Mouse (Mus musculus) midbrain, postnatal 0 days (tissue): ENCODE data around the gene Usp35. TPM values are rescaled to one million over a fixed set of nuclear protein-coding genes. Genes with fewer than 3 reads are reported as not detected.

ENCODE experiments used
- ATAC-seq: fragments of 200-750 bp; cut with Nextera tagmentation; 2 replicates; pipeline ENCODE4 v1.8.0; 2017; ENCODE audit warnings: moderate number of reproducible peaks, mild to moderate bottlenecking, moderate TSS enrichment, moderate library complexity; ENCODE audit not compliant: low FRiP score
- DNase-seq: peaks from one replicate; pipeline ENCODE4 v3.0.0-alpha.2; 2015; ENCODE audit warnings: low spot score
- H3K27ac ChIP-seq: fragments of 300-500 bp; sonication (generic); 2 replicates; pipeline ENCODE4 v1.5.1; 2014; ENCODE audit warnings: low read depth, mild to moderate bottlenecking, low read length, mixed read lengths
- H3K27me3 ChIP-seq: fragments of 300-500 bp; sonication (generic); 2 replicates; pipeline ENCODE4 v1.6.1; 2014; ENCODE audit warnings: low read length, control low read depth, mixed read lengths; ENCODE audit not compliant: insufficient read depth
- H3K36me3 ChIP-seq: fragments of 300-500 bp; sonication (generic); 2 replicates; pipeline ENCODE4 v1.6.1; 2014; ENCODE audit warnings: low read length, control low read depth, mixed read lengths; ENCODE audit not compliant: insufficient read depth
- H3K4me1 ChIP-seq: fragments of 300-500 bp; sonication (generic); 2 replicates; pipeline ENCODE4 v1.6.1; 2014; ENCODE audit warnings: mild to moderate bottlenecking, control low read depth, antibody characterized with exemption, low read length, mixed read lengths; ENCODE audit not compliant: insufficient read depth
- H3K4me2 ChIP-seq: fragments of 300-500 bp; sonication (generic); 2 replicates; pipeline ENCODE4 v1.6.1; 2014; ENCODE audit warnings: low read depth, mild to moderate bottlenecking, low read length, mixed read lengths; ENCODE audit not compliant: poor library complexity, severe bottlenecking
- H3K4me3 ChIP-seq: fragments of 300-500 bp; sonication (generic); 2 replicates; pipeline ENCODE4 v1.5.1; 2014; ENCODE audit warnings: low read depth, mild to moderate bottlenecking, low read length, moderate library complexity
- H3K9ac ChIP-seq: fragments of 300-500 bp; sonication (generic); replicated peaks from 2 replicates; pipeline ENCODE4 v1.6.1; 2014; ENCODE audit warnings: mild to moderate bottlenecking, low read length, moderate library complexity, mixed read lengths; ENCODE audit not compliant: poor library complexity, severe bottlenecking
- H3K9me3 ChIP-seq: fragments of 300-500 bp; sonication (generic); 2 replicates; pipeline ENCODE4 v1.6.1; 2016; ENCODE audit warnings: low read length, control low read depth
- CTCF ChIP-seq: IDR thresholded peaks from 2 replicates; pipeline ENCODE4 v1.5.1; 2016; ENCODE audit warnings: antibody characterized with exemption, mild to moderate bottlenecking
- WGBS: fragments of 180-500 bp; shearing (Covaris S2); extraction: QIAGEN DNeasy Blood & Tissue Kit; methylation state at CpG from one replicate; pipeline ENCODE4 v1.1.7; 2014; 5-methylcytosine and 5-hydroxymethylcytosine counted together
- polyA plus RNA-seq: library from polyadenylated mRNA; unstranded; fragments of >200 nt; fragmentation: Nextera tagmentation; extraction: Ambion mirVana; gene quantifications from 2 replicates; pipeline ENCODE4 v1.2.1, GENCODE M21; 2015
- total RNA-seq: library from RNA; depleted of rRNA; stranded (reverse); fragments of >200 nt; gene quantifications from 2 replicates; pipeline ENCODE4 v1.2.3, GENCODE M21; 2014

Usp35 gene
- total and polyA plus RNA-seq, 2 experiments from 2014 or later: 2.9 to 13.4 TPM

DNA sequence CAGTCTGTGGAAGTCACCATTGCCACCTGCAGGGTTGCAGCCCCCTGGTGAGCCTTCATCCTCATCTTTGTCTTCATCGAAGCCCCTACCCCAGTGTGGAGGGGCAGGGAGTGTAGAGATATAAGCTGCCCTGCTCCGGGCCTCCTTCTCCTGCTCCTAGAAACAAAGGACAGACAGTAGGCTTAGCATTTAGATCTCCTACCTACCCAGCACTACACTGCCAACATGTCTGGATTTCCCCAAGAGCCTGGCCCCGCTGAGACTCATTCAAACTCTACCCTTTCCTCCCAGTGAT, 21.5 kb downstream of the Usp35 start:
- Histone ChIP-seq H3K27me3 (no peaks in the 10 kb centered on the region), H3K4me3 (no peak overlapping the region), H3K9ac (no peak overlapping the region), H3K4me2 (no peak overlapping the region), H3K4me1 (no peaks in the 10 kb centered on the region), H3K27ac (no peak overlapping the region), H3K9me3 (no peaks in the 10 kb centered on the region), H3K36me3 (peaks cover 77% of the 10 kb centered on the region)
- ATAC-seq (no peak), DNase-seq (no peak)
- WGBS: 94% methylated on average over 3 of the region's 3 CpGs
- no peak for TF ChIP-seq CTCF

GRCm38 (mm10) chr7:97309461-97310340, 22.1 kb downstream of the Usp35 start:
- no peak overlapping the region for H3K27ac ChIP-seq
- no peaks in the 10 kb centered on the region for H3K4me1 ChIP-seq
- H3K4me2 ChIP-seq: no peak overlapping the region
- peaks cover 78% of the 10 kb centered on the region for H3K36me3 ChIP-seq
- no peaks in the 10 kb centered on the region for H3K9me3 ChIP-seq
- no peak for DNase-seq
- H3K9ac ChIP-seq: no peak overlapping the region
- H3K27me3 ChIP-seq: no peaks in the 10 kb centered on the region
- no peak for TF ChIP-seq CTCF
- 94% methylated on average over 4 of the region's 4 CpGs for WGBS
- no peak for ATAC-seq
- no peak overlapping the region for H3K4me3 ChIP-seq

DNA sequence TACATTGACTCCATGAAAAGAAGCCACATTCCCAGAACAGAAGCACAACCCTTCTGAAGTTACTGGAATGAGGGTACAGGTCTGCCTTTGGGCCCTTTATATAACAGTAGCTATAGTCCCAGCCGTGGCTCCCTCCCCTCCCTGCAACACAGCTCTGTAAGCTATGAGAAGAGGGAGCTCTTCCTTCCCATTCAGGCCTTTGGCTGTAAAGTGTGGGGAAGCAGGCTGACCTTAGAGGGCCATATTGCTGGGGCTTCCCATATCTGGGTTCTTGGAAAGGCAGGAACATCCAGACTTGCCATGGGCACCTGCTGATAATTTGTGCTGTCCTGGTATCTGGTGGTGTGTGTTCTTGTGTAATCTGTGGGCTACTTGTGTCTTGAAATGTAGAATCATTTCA, 24.3 kb downstream of the Usp35 start:
- Histone ChIP-seq H3K9me3 (no peaks in the 10 kb centered on the region), H3K4me2 (no peak overlapping the region), H3K36me3 (peaks cover 87% of the 10 kb centered on the region), H3K4me3 (no peak overlapping the region), H3K4me1 (no peaks in the 10 kb centered on the region), H3K27me3 (no peaks in the 10 kb centered on the region), H3K27ac (no peak overlapping the region), H3K9ac (no peak overlapping the region)
- TF ChIP-seq CTCF: no peak
- no peak for DNase-seq
- ATAC-seq: no peak
- WGBS: 87% methylated on average over 1 of the region's 1 CpGs

DNA sequence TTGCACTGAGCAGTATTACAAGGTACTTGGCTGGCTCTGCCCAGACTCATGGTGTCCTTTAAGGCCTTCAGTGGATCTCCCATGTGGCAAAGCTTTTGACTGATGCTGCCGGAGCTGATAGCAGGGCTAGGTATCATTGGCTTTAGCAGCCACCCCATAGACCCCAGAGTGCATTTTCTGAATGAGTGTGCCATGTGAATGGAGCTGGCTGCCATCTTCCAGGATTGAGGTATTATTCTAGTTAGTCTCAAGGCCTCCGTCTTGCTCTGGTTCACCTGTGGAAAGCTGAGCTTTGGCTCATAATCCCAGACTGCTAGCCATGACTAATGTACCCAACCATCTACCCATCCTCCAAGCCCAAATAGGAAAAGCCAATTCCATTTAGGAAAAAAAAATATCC, 25.0 kb downstream of the Usp35 start:
- no peak overlapping the region for H3K4me3 ChIP-seq
- no peaks in the 10 kb centered on the region for H3K9me3 ChIP-seq
- DNase-seq (no peak), ATAC-seq (no peak)
- WGBS: 98% methylated on average over 2 of the region's 2 CpGs
- H3K36me3 ChIP-seq: peaks cover 86% of the 10 kb centered on the region
- no peaks in the 10 kb centered on the region for H3K4me1 ChIP-seq
- H3K9ac ChIP-seq: no peak overlapping the region
- no peaks in the 10 kb centered on the region for H3K27me3 ChIP-seq
- no peak for TF ChIP-seq CTCF
- H3K27ac ChIP-seq: no peak overlapping the region
- no peak overlapping the region for H3K4me2 ChIP-seq

GRCm38 (mm10) chr7:97305206-97305605, 26.6 kb downstream of the Usp35 start:
- Histone ChIP-seq H3K9me3 (no peaks in the 10 kb centered on the region), H3K27ac (no peak overlapping the region), H3K4me2 (no peak overlapping the region), H3K4me1 (no peaks in the 10 kb centered on the region), H3K4me3 (no peak overlapping the region), H3K27me3 (no peaks in the 10 kb centered on the region), H3K9ac (no peak overlapping the region), H3K36me3 (peaks cover 83% of the 10 kb centered on the region)
- DNase-seq (no peak), ATAC-seq (no peak)
- WGBS: 87% methylated on average over 4 of the region's 4 CpGs
- TF ChIP-seq CTCF: no peak

DNA sequence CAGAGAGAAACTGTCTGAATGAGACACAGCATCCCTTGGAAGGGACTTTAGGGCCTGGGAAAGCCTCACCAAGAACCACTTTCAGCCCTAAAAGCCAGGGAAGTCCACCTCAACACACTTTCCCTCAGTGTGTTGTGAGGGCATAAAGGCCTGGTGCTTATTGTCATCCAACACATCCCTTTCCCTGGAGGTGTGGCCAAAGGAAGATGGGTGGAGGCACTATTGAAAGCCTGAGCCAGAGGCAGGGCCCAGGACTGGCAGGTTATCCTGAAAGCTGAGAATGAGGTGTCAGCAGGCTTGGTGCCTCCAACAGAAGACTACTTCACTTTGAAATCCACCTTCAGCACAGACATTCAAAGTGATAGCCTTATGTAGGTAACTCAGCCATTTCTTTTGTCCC, 27.3 kb downstream of the Usp35 start:
- no peak overlapping the region for H3K9ac ChIP-seq
- no peak for TF ChIP-seq CTCF
- H3K4me3 ChIP-seq: no peak overlapping the region
- no peaks in the 10 kb centered on the region for H3K4me1 ChIP-seq
- H3K9me3 ChIP-seq: no peaks in the 10 kb centered on the region
- peaks cover 77% of the 10 kb centered on the region for H3K36me3 ChIP-seq
- ATAC-seq: no peak
- H3K27me3 ChIP-seq: no peaks in the 10 kb centered on the region
- no peak for DNase-seq
- no peak overlapping the region for H3K4me2 ChIP-seq
- no peak overlapping the region for H3K27ac ChIP-seq
